Mouse (Mus musculus): ENCODE results near the gene Cog7. TPM values are rescaled to one million over a fixed set of nuclear protein-coding genes. Genes with fewer than 3 reads are reported as not detected.
A peak's percentile ranks its signal among the peaks of the same experiment; 100 is the strongest.

Gene Cog7
- polyA plus RNA-seq, 1 experiment from 2014 or later = 20.0 TPM

DNA sequence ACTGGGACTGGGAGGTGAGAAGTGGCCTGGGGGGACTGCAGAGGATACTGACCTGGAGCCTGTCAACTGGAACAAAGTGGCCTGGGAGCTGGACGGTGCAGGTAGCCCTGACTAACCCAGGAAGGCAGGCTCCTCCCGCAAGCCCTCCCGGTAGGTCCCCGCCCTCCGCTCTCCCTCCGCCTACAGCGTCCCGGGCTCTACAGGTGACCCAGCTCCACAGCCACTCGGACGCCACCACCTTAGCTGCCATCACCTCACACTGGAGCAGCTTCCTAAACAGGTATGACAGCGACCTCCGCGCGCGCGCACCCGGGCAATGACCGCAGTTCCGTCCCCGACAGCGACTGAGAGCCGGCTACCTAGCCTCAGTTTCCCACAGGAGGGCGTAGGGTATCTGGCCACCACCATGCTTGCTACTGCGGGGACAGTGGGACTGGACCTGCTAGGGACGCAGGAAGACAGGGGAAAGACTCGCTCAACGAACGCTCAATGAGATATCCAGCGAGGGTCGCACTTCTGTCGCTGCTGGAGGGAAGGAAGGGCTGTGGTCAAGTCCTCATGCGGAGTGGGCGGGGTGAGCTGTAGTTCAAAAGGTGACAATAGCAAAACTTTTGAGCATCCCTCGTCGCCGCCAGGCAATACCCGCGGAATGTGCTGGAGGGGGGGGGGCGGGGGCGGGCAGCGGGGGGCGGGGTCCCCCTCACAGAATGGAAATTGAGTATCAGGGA is 116.5 kb downstream of the Cog7 start, which contains the start of gene Scnn1b:
Gene Scnn1b (plus strand): TSS at position 181 of the 728 bp plus-strand sequence.
- Histone ChIP-seq H3K27me3 (ENCODE audit: insufficient read depth, poor library complexity, severe bottlenecking) (peaks cover 38% of the 10 kb centered on the region), H3K9me3 (no peaks in the 10 kb centered on the region), H3K36me3 (no peaks in the 10 kb centered on the region), H3K4me3 (peak within 1 kb of the TSS; percentile 57), H3K27ac (no peak within 1 kb of the TSS), H3K4me1 (peaks cover 12% of the 10 kb centered on the region)
- WGBS = 3% methylated on average over 39 of the region's 42 CpGs
- no peak for DNase-seq (ENCODE audit: low spot score)

DNA sequence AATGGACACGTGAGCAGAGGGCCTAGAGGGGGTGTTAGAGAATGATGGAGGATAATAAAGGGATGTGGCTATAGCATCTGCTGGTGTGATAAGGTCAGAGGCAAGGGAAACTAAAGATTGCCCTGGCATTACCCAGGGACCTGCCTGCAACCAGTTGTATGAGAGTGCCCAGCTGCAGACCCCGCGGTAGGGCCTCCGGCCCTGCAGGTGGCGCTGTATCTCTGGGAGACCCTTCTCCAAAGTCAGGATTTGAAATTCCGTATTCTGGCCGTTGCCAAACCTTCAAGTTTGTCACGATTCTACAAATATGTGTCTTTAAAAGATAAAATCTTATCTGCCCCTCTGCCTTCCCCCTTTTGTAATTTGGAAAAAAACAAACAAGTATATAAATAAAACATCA is 122.6 kb downstream of the Cog7 start:
- Histone ChIP-seq H3K27ac (no peak overlapping the region), H3K27me3 (ENCODE audit: insufficient read depth, poor library complexity, severe bottlenecking) (peaks cover 8% of the 10 kb centered on the region), H3K9me3 (no peaks in the 10 kb centered on the region), H3K4me1 (peaks cover 10% of the 10 kb centered on the region; the same call in 1 of the 2 replicates), H3K36me3 (no peaks in the 10 kb centered on the region), H3K4me3 (no peak overlapping the region)
- DNase-seq (ENCODE audit: low spot score) = no peak
- WGBS = 70% methylated on average over 8 of the region's 8 CpGs

DNA sequence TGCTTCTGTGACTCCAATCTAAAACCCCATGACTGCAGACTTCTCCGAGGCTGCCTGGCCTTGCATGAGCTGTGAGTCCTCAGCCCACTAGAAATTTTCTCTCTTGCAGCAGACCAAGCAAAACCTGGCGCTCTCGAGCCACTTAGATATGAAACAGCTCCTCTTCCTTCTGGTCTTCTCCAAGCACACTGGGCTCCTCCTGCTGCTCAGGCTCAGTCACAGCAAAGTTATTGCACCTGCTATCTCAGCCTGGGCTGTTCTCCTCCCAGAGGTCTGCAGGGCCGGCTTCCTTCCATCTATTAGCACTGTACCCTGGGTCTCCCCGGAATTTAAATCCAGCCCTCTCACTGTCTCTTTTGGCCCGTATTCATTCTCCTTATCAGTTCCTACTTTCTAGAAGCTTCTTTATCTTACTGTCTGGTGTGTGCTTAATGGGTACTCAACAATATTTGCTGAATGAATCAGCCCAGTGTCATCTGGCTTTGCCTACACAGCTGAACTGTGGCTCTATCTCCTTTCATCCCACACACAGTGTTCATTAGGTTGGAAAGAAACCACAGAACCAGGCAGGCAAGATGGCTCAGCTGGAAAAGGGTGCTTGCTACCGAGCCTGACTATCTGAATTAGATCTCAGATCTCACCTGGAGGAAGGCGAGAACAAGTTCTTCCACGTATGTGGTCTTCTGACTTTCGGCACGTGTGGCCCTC is 124.2 kb downstream of the Cog7 start:
- Histone ChIP-seq H3K27me3 (ENCODE audit: insufficient read depth, poor library complexity, severe bottlenecking) (no peaks in the 10 kb centered on the region), H3K36me3 (no peaks in the 10 kb centered on the region), H3K9me3 (no peaks in the 10 kb centered on the region), H3K27ac (no peak overlapping the region), H3K4me3 (no peak overlapping the region), H3K4me1 (peaks cover 10% of the 10 kb centered on the region; the same call in 1 of the 2 replicates)
- 66% methylated on average over 11 of the region's 11 CpGs for WGBS
- DNase-seq (ENCODE audit: low spot score) = no peak

DNA sequence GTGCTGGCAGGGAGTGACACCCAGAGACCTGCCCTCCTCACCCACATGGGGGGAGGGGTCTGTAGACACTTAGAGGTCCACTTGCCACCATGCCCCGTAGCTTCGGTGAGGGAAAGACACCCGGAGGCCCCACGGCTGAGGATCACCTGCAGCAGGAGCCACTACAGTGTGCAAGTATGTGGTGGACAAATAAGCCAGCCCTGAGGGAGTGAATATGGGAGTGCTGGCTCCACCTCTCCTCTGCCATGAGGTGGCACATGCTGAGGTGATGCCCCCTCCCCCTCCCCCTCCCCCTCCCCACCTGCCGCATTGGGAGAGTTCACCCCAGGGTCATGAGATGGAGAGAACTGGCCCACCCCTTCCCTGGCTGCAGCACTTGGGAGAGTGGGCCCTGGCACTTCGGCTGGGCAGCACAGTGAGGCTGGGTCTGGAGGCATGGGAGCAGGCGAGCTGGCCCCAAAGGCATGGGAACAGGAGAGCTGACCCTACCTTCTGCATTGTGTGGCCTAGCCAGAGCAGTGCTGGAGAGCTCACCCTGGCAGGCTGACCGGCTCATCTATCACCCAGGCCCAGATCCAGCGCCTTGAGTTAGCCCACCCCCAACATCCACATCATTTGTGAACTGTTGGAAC is 132.9 kb downstream of the Cog7 start:
- DNase-seq (ENCODE audit: low spot score) = no peak

DNA sequence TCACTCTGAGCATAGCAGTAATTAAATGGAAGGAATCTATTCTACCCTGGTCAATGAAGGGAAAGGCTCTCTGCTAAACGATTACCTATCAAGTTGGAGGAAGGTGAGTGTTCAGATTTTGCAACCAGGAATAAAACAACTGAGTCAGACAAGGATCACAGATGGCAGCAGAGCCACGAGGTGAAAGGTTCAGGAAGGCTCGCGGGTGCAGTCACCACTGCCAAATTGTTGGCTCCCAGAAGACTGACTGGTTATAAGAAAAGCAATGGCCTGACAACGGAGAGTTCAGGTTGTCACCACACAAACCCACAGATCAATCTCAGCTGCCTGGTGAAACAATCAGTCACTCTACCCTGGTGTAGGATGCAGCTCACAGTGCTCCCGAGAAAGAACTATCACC is 135.5 kb downstream of the Cog7 start:
- DNase-seq (ENCODE audit: low spot score) = no peak
- no peaks in the 10 kb centered on the region for H3K9me3 ChIP-seq
- no peaks in the 10 kb centered on the region for H3K27me3 ChIP-seq (ENCODE audit: insufficient read depth, poor library complexity, severe bottlenecking)
- H3K4me1 ChIP-seq = peaks cover 13% of the 10 kb centered on the region
- WGBS = 76% methylated on average over 6 of the region's 6 CpGs
- no peak overlapping the region for H3K4me3 ChIP-seq
- no peak overlapping the region for H3K27ac ChIP-seq
- no peaks in the 10 kb centered on the region for H3K36me3 ChIP-seq

More for the DNA sequence above, 132.9 kb downstream of the Cog7 start:
- no peak overlapping the region for H3K4me3 ChIP-seq
- H3K4me1 ChIP-seq = no peaks in the 10 kb centered on the region
- no peaks in the 10 kb centered on the region for H3K27me3 ChIP-seq (ENCODE audit: insufficient read depth, poor library complexity, severe bottlenecking)
- WGBS = 75% methylated on average over 9 of the region's 9 CpGs
- H3K9me3 ChIP-seq = no peaks in the 10 kb centered on the region
- no peak overlapping the region for H3K27ac ChIP-seq
- no peaks in the 10 kb centered on the region for H3K36me3 ChIP-seq

DNA sequence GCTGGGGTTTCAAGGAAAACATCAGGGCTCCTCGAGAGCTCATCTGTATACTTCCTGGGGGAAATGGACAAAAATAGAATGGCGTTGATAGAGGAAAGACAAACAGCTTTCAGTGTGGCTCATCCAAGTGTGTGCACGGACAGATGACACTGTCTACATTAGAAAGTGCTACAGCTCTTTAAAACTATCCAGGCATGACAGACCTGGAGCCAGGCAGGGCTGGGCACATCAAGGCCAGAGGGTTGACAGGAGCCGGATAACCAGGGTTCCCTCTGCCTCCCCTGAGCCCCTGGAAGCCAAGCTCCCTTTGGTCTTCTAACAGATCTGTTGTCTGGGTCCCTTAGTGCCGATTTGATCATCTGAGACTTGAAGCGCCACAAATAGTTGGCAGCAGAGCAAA is 139.3 kb downstream of the Cog7 start:
- H3K9me3 ChIP-seq = no peaks in the 10 kb centered on the region
- no peak overlapping the region for H3K4me3 ChIP-seq
- no peak for DNase-seq (ENCODE audit: low spot score)
- no peaks in the 10 kb centered on the region for H3K36me3 ChIP-seq
- no peaks in the 10 kb centered on the region for H3K27me3 ChIP-seq (ENCODE audit: insufficient read depth, poor library complexity, severe bottlenecking)
- H3K4me1 ChIP-seq = peaks cover 22% of the 10 kb centered on the region
- no peak overlapping the region for H3K27ac ChIP-seq
- 35% methylated on average over 6 of the region's 6 CpGs for WGBS

DNA sequence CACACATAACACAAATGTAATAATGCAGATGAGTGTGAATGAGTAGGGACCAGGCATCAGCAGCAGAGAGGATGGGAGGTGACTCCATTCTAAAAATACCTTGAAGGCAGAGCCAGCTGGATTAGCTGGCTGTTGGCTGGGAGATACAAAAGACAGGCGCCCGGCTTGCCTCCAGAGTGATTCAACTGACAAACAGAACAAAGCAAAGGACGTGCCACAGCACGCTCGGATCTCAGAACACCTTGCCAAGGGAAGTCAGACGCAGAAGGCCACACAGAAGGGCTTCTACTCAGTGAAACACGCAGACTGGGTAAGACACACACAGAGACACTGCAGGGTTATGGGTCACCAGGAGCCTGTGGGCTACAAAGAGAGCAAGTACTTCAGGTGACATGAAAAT is 140.7 kb downstream of the Cog7 start:
- peak overlapping the region; percentile 79 for H3K27ac ChIP-seq
- 42% methylated on average over 7 of the region's 7 CpGs for WGBS
- H3K4me3 ChIP-seq = no peak overlapping the region
- peaks cover 22% of the 10 kb centered on the region for H3K4me1 ChIP-seq
- no peaks in the 10 kb centered on the region for H3K36me3 ChIP-seq
- H3K9me3 ChIP-seq = no peaks in the 10 kb centered on the region
- DNase-seq (ENCODE audit: low spot score) = no peak
- no peaks in the 10 kb centered on the region for H3K27me3 ChIP-seq (ENCODE audit: insufficient read depth, poor library complexity, severe bottlenecking)

DNA sequence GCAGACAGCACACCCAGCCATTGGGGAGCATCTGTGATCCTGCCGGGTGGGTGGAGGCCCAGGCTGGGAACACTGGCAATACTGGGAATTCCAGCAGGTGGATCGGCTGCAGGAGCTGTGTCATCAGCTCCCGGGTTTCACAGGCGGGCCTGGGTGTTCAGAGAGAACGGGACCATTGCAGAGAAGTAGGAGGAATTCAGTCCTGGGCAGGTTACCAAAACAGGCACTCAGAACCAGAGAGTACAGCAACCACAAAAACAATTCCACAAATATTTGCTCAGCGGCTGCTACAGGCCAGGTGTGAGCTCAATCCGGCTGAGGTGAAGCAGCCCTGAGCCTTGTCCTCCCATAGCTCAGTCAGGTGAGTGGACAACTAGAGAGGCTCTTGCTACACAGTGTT is 144.7 kb downstream of the Cog7 start:
- H3K9me3 ChIP-seq = no peaks in the 10 kb centered on the region
- 82% methylated on average over 7 of the region's 7 CpGs for WGBS
- peaks cover 15% of the 10 kb centered on the region for H3K4me1 ChIP-seq
- DNase-seq (ENCODE audit: low spot score) = no peak
- H3K4me3 ChIP-seq = no peak overlapping the region
- H3K36me3 ChIP-seq = no peaks in the 10 kb centered on the region
- no peaks in the 10 kb centered on the region for H3K27me3 ChIP-seq (ENCODE audit: insufficient read depth, poor library complexity, severe bottlenecking)
- no peak overlapping the region for H3K27ac ChIP-seq

DNA sequence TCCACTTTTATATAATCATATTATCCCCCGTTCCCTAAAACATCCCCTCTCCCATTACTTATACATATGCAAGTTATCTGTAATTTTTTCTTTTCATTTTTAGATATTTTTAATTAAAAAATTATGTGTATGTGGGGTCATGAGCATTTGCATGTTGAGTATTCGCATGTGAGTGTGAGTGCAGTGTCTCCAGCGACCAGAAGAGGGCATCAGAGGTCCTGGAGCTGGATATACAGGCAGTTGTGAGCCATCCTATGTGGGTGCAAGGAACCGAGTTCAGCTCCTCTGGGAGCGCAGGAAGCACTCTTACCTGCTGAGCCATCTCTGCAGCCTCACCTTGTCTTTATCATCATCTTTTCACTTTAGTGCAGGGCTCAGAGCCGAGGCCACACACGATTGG is 146.1 kb downstream of the Cog7 start:
- Histone ChIP-seq H3K4me1 (peaks cover 3% of the 10 kb centered on the region; the same call in 1 of the 2 replicates), H3K4me3 (no peak overlapping the region), H3K27me3 (ENCODE audit: insufficient read depth, poor library complexity, severe bottlenecking) (no peaks in the 10 kb centered on the region), H3K9me3 (no peaks in the 10 kb centered on the region), H3K27ac (no peak overlapping the region), H3K36me3 (no peaks in the 10 kb centered on the region)
- no peak for DNase-seq (ENCODE audit: low spot score)
- 80% methylated on average over 7 of the region's 7 CpGs for WGBS

Other genes with a start within 250 kb of the Cog7 start
- gene Scnn1g, start 247.2 kb downstream of the Cog7 start, polyA plus RNA-seq (2016; fragmentation: Nextera tagmentation; extraction: Ambion mirVana) = 0.35 TPM in 1 of 2 replicates, not detected in the other
- gene Scnn1b, start 116.7 kb downstream of the Cog7 start, polyA plus RNA-seq (2016; fragmentation: Nextera tagmentation; extraction: Ambion mirVana) = 0.30 TPM in 1 of 2 replicates, not detected in the other
- gene Gga2, start 39.5 kb upstream of the Cog7 start, polyA plus RNA-seq (2016; fragmentation: Nextera tagmentation; extraction: Ambion mirVana) = 93.6 and 114 TPM in 2 replicates
- gene Ubfd1, start 85.5 kb upstream of the Cog7 start, polyA plus RNA-seq (2016; fragmentation: Nextera tagmentation; extraction: Ambion mirVana) = 60.3 and 81.0 TPM in 2 replicates
- gene Ears2, start 85.6 kb upstream of the Cog7 start, polyA plus RNA-seq (2016; fragmentation: Nextera tagmentation; extraction: Ambion mirVana) = 21.5 and 29.1 TPM in 2 replicates
- 1,058 and 1,342 TPM in 2 replicates for gene Ndufab1, start 120.2 kb upstream of the Cog7 start, polyA plus RNA-seq (2016; fragmentation: Nextera tagmentation; extraction: Ambion mirVana)
- gene Palb2, start 151.3 kb upstream of the Cog7 start, polyA plus RNA-seq (2016; fragmentation: Nextera tagmentation; extraction: Ambion mirVana) = 13.4 and 17.9 TPM in 2 replicates
- 83.4 and 102 TPM in 2 replicates for gene Dctn5, start 151.3 kb upstream of the Cog7 start, polyA plus RNA-seq (2016; fragmentation: Nextera tagmentation; extraction: Ambion mirVana)
- gene Plk1, start 177.7 kb upstream of the Cog7 start, polyA plus RNA-seq (2016; fragmentation: Nextera tagmentation; extraction: Ambion mirVana) = 143 and 172 TPM in 2 replicates
- gene Ern2, start 204.5 kb upstream of the Cog7 start, polyA plus RNA-seq (2016; fragmentation: Nextera tagmentation; extraction: Ambion mirVana) = not detected in 2 replicates
- gene Chp2, start 237.8 kb upstream of the Cog7 start, polyA plus RNA-seq (2016; fragmentation: Nextera tagmentation; extraction: Ambion mirVana) = 0.18 TPM in 1 of 2 replicates, not detected in the other